Mouse (Mus musculus): Measurements from ENCODE around the gene Lancl1. TPM values are rescaled to one million over a fixed set of nuclear protein-coding genes. Genes with fewer than 3 reads are reported as not detected.
A peak's percentile ranks its signal among the peaks of the same experiment; 100 is the strongest.

The Lancl1 gene
- 10 to 100 TPM; 29.2 to 32.3 TPM for total RNA-seq (2021)
- long read RNA-seq, experiment 1, full-length matches to known transcripts = 11 of 21 reads
- long read RNA-seq, experiment 1, partial matches to known transcripts = 4 of 21 reads
- long read RNA-seq, experiment 1, other reads (novel, unspliced or antisense) = 6 of 21 reads
- long read RNA-seq, experiment 2, full-length matches to known transcripts = 18 of 25 reads
- long read RNA-seq, experiment 2, partial matches to known transcripts = 1 of 25 reads
- long read RNA-seq, experiment 2, other reads (novel, unspliced or antisense) = 6 of 25 reads

DNA sequence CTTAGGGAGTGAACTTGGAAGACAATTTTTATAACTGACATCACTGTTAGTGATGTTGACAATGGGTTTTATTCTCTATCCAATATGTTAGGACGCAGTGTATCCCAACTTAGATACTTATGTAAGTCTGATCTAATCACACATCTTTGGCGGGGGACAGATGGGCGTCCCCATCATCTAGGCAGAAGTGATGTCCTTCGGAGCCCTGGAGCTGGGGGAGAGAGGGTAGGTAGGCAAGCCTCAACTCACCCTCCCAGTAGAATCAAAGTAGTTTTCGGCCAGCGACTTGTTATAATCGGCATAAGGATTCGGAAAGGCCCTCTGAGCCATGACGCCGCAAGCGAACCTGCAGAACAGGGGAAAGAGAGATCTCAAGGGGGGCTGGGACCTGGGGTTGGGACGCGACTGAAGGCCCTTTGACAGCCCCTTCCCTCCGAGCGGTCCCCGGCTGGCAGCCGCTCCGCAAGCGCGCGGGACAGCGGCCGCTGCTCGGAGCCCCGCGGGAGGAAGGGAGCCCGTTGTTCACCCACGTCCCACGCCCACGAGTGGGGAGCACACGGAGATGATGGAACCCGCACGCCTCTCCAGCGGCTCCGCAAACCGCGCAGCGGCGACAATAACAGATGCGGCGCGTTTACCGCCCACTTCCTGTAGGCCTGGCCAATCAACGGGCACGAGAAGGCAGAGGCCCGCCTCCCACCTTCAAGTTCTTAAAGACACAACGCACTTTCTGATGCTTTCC is at the start of gene Lancl1:
Gene Lancl1, minus strand, starts transcription at position 627 of the 742 bp plus-strand sequence.
- intact Hi-C loops (cut with DNase I; ENCODE audit: low total_unique reads) = no loop called here
- peak; percentile 88 for DNase-seq

DNA sequence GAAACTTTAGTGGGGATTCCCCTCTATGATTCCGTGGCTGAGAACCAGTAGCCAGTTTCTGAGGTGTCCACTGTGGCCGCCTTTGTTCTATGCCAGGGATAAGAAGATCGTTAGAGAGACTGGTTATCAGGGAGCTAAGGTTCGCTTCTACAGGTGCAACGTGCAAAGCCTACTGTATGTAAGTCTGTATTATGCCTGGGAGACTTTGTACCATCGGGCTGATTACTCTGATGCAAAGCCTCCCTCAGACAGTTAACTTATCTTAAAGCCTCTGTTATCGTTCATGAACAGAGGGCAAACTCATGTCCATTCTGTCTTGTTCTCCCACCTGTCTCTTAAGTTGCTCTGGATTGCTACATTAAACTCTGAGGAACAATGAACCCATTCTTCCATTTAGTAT is 40.5 kb upstream of the Lancl1 start:
- intact Hi-C loops (cut with DNase I; ENCODE audit: low total_unique reads) = no loop called here
- DNase-seq = no peak

DNA sequence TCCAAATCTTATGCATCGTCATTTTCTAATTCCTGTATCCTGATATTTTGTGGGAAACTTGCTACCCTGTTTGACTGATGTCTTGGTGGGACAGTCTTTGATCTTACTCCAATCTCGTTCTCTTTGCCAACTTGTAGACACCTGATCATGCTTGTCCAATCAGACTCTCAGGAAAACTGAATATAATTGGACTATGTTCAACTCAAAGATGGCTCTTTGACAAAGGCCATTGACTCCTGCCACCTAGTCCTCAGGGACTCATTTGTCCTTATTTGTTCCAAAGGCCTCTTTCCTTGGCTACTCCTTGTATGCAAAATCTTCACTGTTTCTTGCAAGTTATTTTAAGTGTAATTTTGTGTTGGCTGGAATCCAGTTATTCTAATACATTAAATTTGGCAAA is 40.0 kb upstream of the Lancl1 start:
- DNase-seq = no peak
- intact Hi-C loops (cut with DNase I; ENCODE audit: low total_unique reads) = no loop called here

DNA sequence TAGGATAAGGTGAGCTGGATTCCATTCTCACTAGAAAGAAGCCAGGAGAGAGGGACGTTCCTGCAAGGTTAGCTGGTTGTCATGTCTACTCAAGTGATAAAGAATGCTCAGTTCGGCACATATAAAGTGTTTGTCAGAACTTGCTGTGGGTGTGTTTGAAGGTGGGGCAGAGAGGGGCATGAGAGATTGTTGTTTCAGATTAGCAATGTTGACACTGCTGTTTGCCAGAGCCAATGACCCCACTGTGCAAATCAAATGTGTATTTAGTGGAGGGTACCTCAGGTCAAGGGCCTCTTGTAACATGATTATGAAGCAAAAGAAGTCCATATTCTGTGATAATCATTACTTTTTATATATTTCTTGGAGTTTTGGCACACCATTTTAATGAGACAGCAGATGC is 39.1 kb upstream of the Lancl1 start:
- intact Hi-C loops (cut with DNase I; ENCODE audit: low total_unique reads) = no loop called here

DNA sequence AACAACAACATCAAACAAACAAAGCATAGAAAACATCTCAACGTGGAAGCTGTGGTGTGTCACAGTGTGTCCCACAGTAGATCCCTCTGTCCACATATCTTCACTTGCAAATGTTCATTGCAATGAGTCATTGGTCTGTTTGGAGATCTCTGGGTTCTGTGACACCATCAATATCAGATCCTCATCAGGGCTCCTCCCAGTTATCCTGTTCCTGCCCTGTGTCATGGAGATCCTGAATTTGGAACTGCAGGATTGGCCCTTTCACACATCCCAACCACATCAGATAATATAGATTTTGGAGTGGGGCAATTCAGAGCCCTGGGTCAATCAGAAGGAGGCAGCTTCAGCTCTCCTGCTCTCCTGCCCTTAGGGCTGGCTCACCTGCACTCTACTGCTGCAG is 28.9 kb upstream of the Lancl1 start:
- DNase-seq = no peak
- intact Hi-C loops (cut with DNase I; ENCODE audit: low total_unique reads) = no loop called here

More for the DNA sequence above, 39.1 kb upstream of the Lancl1 start:
- DNase-seq = no peak

DNA sequence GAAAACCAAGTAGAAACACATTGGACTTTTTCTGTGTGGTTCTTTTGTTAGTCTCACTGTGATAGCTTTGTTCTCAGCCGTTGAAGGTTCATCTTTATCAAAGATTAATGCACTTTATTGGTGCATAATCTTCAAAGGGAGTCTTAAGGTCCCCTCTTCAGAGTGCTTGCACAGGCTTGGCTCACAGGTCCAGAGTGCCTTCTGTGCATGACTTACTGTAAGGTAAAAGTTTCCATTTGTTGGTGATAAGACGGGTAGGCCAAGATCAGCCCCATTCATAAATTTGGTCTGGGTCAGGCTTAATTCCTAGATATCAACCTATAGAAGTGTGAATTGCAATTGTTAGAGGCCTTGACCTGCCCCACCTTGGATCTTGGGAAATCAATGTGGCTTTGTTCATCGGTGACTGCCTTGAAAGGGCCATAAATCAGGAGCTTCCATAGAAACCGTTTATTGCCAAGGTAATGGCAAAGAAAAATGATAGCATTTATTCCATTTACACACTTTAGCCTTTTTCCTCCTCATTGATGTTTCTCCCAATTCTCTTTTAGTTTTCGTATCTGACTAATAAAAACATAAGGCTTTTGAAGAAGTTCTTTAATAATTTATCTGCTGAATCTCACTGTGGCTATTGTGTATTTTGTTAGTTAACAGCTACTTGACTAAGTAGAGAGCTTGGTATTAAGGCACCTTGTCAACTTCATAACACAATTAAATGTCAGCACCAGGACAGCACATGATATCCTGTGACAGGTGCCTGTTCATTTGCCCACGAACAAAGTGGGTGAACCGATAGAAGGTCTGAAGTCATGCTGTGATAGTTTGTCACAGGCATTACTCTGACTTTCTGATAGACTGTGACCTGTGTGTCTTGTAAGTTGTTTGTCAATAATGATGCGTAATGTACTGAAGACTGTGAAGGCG is 26.9 kb upstream of the Lancl1 start:
- no peak for DNase-seq
- intact Hi-C loops (cut with DNase I; ENCODE audit: low total_unique reads) = no loop called here

DNA sequence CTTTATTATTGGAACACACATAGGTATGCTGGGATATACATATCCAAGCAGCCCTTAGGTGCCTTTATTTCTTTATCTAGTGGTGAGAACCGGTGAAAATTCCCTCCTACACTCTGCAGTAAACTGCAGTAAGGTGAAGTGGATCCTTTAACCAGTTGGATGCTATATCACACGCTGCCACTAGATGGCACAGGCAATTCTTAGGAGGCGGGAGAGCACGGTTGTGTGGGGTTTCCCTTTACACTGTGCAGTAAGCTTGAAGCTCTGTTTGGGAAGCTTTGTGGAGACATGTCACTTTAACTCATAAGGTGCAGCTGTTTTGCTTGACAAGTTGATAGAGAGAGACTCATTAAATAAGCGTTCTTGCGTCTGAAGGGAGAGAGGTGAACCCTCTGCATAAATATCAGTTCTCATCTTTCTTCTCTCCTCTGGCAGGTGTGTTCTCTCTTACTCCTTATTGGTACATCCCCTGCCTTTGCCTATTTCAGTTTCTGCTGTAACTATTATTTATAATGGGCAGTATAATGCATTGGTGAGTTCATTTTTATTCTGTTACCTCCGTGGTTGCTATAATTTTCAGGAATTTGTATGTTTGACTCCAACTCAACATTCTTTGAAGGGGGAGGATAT is 22.9 kb upstream of the Lancl1 start:
- intact Hi-C loops (cut with DNase I; ENCODE audit: low total_unique reads) = no loop called here
- DNase-seq = peak; percentile 49

DNA sequence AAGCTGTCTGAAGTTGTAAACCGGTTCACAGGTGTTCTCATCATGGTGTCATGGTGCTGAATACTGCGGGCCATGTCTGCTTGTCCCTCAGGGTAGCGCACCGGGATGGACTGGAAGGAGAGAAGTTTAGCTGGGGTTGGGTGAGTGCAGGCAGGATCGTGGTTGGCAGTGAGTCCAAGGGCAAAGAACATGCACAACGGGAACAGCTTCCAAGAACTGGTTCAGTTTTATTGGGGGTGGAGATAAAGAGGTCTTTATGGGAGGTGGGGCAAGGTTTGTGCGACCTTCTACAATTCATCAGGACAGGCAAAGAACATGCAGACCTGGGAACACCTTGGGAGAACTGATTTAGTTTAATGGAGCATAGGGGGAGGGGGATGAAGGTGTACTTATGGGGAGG is 17.1 kb upstream of the Lancl1 start:
- intact Hi-C loops (cut with DNase I; ENCODE audit: low total_unique reads) = no loop called here
- no peak for DNase-seq

DNA sequence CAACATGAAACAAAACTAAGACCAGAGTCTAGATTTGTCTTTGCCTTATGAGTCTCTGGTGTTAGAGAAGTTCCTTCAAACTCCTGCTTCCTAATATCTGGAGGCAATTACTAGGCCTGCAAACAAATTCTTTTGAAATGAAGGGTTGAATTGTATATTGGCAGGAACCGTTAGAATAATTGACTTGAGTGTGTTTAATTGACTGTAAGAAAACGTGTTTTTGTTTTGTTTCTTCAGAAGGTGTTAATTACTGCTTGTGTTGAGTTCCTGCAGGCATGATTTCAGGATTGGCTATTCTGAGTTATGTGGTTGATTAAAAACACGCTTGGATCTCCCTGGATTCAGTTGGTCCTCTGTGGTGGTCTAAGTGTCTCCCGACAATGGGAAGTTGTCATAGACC is 14.0 kb upstream of the Lancl1 start:
- intact Hi-C loops (cut with DNase I; ENCODE audit: low total_unique reads) = no loop called here
- no peak for DNase-seq

DNA sequence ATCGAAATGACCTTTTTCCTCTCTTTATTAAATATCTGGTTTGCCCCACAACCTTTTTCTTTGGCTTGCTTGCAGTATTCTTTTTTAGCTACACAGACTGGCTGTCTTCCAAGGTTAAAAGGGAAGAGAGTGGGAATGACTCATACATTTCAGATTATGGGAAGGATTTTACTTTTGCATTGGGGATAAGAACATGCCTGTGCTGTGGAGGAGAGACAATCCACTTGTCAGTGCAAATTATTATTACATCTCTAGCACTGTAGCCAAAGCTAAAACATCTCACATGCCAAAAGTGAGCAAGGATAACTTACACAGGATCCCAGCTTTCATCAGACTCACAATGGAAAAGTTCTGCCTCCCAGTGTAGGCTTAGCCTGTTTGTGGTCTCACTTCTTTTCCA is 10.9 kb upstream of the Lancl1 start:
- intact Hi-C loops (cut with DNase I; ENCODE audit: low total_unique reads) = no loop called here
- no peak for DNase-seq

DNA sequence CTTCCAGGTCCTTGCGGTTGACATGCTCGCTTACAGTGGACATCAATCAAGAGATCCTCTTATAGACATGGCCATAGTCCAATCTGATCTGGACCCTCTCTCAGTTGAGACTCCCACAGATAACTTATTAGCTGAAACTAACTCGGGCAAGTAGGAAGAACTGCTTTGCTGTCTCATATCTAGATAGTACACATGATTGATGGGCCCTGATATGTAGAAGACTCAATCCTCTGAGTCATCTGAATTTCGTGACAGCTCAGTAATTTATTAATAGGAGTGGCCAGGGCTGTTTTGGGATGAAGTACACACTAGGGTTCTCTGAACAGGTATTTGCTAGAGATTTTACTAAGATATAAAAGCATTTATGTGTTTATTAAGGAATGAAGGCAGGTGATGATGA is 10.0 kb upstream of the Lancl1 start:
- intact Hi-C loops (cut with DNase I; ENCODE audit: low total_unique reads) = no loop called here
- DNase-seq = no peak

DNA sequence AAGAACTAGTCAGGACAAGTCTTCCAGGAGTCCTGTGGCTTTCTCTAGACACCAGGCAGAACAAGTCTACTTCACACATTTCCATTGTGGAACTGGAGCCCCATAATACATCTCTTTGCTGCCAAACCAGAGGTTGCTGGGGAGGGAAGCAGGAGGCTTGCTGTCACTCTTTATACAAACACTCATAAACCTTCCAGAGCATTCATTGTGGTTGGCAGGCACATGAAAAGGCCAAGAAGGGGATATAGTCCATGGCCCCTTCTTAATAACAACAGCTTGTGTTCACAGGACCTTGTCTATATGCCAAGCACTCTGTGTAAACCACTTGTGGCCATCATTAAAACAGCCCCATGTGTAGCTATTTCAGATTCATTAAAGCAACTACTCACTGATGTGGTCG is 6.4 kb upstream of the Lancl1 start:
- intact Hi-C loops (cut with DNase I; ENCODE audit: low total_unique reads) = no loop called here

DNA sequence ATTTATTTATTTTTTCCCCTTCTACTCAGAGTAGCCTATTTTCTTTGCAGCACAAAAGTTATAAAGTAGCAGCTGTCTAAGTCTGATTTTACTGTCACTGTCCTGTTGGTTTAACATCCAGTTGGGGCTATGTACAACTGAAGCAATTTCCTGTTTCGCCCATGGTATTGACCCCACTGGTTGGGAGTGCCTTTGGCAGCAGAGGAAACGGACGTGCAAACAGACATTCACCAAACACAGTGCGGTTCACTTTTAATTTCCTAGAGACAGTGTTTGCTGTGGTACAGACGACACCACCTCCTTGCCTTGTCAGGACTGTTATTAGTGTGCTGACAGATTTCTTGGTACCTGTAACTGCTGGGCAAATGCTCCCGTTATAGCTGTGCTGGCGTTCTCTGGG is 3.9 kb upstream of the Lancl1 start:
- intact Hi-C loops (cut with DNase I; ENCODE audit: low total_unique reads) = no loop called here
- DNase-seq = no peak

More for the DNA sequence above, 6.4 kb upstream of the Lancl1 start:
- DNase-seq = no peak

DNA sequence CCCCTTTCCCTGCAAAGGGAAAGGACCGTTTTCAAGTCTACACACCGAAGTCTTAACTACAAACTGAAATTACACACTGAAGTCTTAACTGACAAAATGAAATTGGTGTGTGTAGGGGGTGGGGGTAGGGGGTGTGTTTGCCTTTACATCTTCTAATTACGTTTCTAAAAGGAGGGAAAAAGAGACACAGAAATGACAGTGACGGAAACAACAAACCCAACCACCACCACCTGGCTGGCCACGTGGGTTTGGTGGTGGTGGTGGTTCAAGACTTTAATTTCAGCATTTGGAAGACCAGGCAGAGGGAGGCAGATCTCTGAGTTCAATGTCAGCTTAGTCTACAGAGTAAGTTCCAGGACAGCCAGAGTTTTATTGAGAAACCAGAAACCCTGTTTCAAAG is 411 bp upstream of the Lancl1 start:
- intact Hi-C loops (cut with DNase I; ENCODE audit: low total_unique reads) = no loop called here
- no peak for DNase-seq

DNA sequence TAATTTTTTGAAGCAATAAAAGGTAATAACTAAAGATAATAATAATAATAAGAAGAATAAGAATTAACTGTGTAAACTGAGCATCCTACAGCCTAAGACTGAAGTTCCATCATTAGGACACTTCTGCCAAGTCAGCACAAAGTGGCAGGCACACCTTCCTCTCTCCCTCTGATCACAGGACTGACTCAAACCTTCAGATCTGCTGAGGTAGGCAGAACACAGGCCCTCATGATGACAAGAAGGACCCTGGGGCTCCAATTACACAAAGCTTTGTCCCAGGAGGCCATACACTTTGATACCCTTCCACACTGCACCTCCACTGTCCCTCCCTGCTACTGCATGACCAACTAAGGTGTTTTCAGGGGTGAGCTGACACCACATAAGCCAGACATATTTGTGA is 1.5 kb downstream of the Lancl1 start:
- no peak for DNase-seq
- intact Hi-C loops (cut with DNase I; ENCODE audit: low total_unique reads) = no loop called here

DNA sequence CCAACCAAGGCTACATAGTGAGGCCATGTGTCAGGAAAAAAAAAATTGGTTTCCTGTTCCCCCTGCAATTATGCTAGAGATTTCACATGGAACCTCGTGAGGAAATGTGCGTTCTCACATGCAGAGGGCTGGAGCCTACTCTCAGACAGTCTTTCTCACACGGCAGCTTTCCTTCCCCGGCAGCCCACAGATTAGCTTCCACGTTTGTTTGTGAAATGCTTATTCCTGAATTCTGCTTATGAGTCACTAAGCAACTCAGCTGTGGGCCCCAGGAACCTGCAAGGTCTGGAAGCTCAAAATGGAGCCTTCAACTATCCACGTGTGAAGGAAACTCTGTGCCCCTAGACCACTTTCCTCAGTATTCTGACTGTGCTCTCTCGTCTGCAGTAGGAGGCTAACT is 5.4 kb downstream of the Lancl1 start:
- DNase-seq = no peak
- intact Hi-C loops (cut with DNase I; ENCODE audit: low total_unique reads) = no loop called here

DNA sequence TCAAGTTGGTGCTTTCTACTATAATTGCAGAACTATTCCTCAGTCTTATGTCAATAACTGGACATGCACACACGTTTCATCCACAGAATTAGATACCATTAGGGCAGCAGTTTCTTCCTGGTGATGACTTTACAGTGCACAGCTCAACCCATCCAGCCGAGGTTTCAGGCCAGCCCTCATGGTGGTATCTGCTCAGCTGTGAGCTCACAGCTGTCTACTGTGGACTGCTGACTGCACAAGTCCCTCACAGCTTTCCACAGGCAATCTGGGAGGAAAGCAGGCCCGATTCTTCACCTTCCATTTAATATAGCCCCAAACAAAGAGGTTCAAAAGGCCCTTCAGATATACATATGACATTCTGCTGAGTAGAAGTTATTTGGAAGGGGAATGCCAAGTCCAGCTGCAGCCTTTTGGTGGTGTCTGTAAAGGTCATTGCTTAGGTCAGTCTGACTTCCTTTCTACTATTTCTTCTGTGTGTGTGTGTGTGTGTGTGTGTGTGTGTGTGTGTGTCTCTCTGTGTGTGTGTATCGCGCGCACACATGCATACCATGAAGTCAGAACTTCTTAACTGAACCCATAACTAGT is 11.7 kb downstream of the Lancl1 start:
- no peak for DNase-seq
- intact Hi-C loops (cut with DNase I; ENCODE audit: low total_unique reads) = no loop called here

DNA sequence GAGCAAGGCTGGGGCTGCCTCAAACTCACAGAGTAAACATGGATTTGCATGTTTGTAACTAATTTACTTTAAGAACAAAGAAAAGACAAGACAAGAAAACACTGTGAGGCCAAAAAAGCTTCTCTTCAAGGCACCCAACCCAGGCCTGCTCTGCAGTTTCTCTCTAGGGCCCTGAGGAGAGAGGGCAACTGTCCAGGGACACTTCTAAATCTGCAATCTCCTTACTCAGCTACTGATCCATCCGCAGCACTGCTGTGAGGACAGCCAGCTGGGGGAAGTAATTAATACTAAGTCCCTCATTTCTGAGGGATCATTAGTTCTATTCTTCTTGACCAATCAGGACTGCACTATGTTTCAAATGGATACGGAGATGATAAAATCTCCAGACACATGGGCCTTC is 12.5 kb downstream of the Lancl1 start:
- intact Hi-C loops (cut with DNase I; ENCODE audit: low total_unique reads) = no loop called here
- peak; percentile 16 for DNase-seq

DNA sequence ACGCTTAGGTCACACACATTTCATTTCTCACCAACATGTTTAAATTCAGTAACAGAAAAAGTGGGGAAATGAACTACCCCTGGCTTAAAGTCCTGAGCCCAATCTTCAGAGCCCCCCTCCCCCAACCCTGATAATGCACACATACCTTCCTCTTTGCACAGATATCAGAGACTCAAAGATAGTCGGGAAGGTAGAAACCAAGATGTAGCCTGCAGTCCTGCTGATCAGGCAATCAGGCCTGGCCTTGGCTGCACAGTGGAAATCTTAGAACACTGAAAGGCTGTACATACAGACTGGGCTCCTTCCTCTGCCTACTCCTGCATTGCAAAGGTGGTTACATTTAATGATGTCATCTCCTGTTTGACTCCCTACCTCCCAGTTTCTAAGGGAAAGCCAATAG is 15.9 kb downstream of the Lancl1 start:
- intact Hi-C loops (cut with DNase I; ENCODE audit: low total_unique reads) = no loop called here
- DNase-seq = no peak

DNA sequence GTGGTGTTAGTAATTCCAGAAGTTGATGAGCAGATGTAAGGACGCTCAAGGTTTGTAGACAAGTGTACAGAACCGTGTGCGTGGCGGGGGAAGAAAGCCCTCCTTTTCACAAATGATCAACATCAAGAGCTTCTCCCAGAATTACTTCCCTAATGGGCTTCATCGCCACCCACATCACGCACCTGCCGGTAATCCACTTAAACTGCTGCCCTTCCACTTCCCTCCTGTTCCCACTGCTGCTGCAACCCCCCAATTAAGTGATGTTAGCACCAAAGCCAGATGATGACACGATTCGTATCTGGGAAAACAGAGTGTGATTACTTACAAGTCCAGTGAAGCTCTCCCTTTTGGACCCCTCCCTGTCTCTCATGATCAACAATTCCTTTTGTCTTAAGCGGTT is 16.6 kb downstream of the Lancl1 start:
- intact Hi-C loops (cut with DNase I; ENCODE audit: low total_unique reads) = no loop called here
- no peak for DNase-seq
